Mouse (Mus musculus) liver, adult 2 months (tissue): ENCODE results near the gene Eps8l2. TPM values are rescaled to one million over a fixed set of nuclear protein-coding genes. Genes with fewer than 3 reads are reported as not detected.

Experiments used
- DNase-seq: peaks from one replicate; pipeline ENCODE4 v3.0.0-alpha.2; 2011; ENCODE audit warnings: low read depth, low spot score; ENCODE audit errors: extremely low read depth
- H3K27ac ChIP-seq: fragments of 200-500 bp; replicated peaks from 2 replicates; pipeline ENCODE4 v1.5.1; 2012; ENCODE audit warnings: low read depth, mild to moderate bottlenecking, control low read depth, inconsistent platforms, low read length; ENCODE audit not compliant: insufficient read depth
- H3K27me3 ChIP-seq: fragments of 200-500 bp; 2 replicates; pipeline ENCODE4 v1.6.1; 2012; ENCODE audit warnings: mild to moderate bottlenecking, moderate library complexity, low read length, inconsistent platforms; ENCODE audit not compliant: control insufficient read depth, insufficient read depth
- H3K36me3 ChIP-seq: fragments of 200-500 bp; 2 replicates; pipeline ENCODE4 v1.6.1; 2012; ENCODE audit warnings: low read length, inconsistent platforms; ENCODE audit not compliant: control insufficient read depth, insufficient read depth
- H3K4me1 ChIP-seq: fragments of 200-500 bp; 2 replicates; pipeline ENCODE4 v1.6.1; 2011; ENCODE audit warnings: low read length; ENCODE audit not compliant: control insufficient read depth, insufficient read depth
- H3K4me3 ChIP-seq: fragments of 200-500 bp; 2 replicates; pipeline ENCODE4 v1.5.1; 2011; ENCODE audit warnings: low read depth, mild to moderate bottlenecking, control low read depth, low read length, moderate library complexity; ENCODE audit not compliant: insufficient read depth
- H3K79me2 ChIP-seq: fragments of 200-500 bp; 2 replicates; pipeline ENCODE4 v1.6.1; 2012; ENCODE audit warnings: inconsistent platforms, mild to moderate bottlenecking, low read length, moderate library complexity; ENCODE audit not compliant: control insufficient read depth, insufficient read depth
- H3K9ac ChIP-seq: fragments of 200-500 bp; 2 replicates; pipeline ENCODE4 v1.6.1; 2012; ENCODE audit warnings: low read depth, mild to moderate bottlenecking, control low read depth, inconsistent platforms, low read length
- CTCF ChIP-seq: fragments of 200-500 bp; IDR thresholded peaks from 2 replicates; pipeline ENCODE4 v1.5.1; 2011; ENCODE audit warnings: low read depth, low read length, control low read depth
- POLR2A ChIP-seq: fragments of 200-500 bp; IDR thresholded peaks from 2 replicates; pipeline ENCODE4 v1.6.1; 2011; ENCODE audit warnings: low read length, control low read depth; ENCODE audit not compliant: insufficient read depth; ENCODE audit errors: extremely low read depth
- WGBS: fragments of 180-500 bp; shearing (Covaris S2); methylation state at CpG from one replicate; pipeline ENCODE4 v1.1.7; 2018; 5-methylcytosine and 5-hydroxymethylcytosine counted together
- polyA plus RNA-seq: library from polyadenylated mRNA; depleted of rRNA; stranded (reverse); fragments of >200 nt; gene quantifications from 2 replicates; pipeline ENCODE4 v1.2.3, GENCODE M21; 2012; rRNA removed
- total RNA-seq: library from RNA; depleted of rRNA; stranded (reverse); fragments of >200 nt; gene quantifications from 2 replicates; pipeline ENCODE4 v1.2.3, GENCODE M21; 2014; rRNA removed

Gene Eps8l2
- total RNA-seq (17.4 and 38.5 TPM in 2 replicates), polyA plus RNA-seq (80.9 and 117 TPM in 2 replicates)

GRCm38 (mm10) chr7:141338576-141339131, at the start of gene Eps8l2:
Gene Eps8l2 (plus strand): TSS chr7:141338880.
- peak; percentile 70 for DNase-seq
- Histone ChIP-seq H3K9ac (peak within 1 kb of the TSS; percentile 77), H3K36me3 (peaks cover 4% of the 10 kb centered on the region; the same call in 1 of the 2 replicates), H3K79me2 (peaks cover 3% of the 10 kb centered on the region; the same call in 1 of the 2 replicates), H3K4me1 (peaks cover 29% of the 10 kb centered on the region), H3K27ac (peak within 1 kb of the TSS; percentile 96), H3K27me3 (no peaks in the 10 kb centered on the region), H3K4me3 (peak within 1 kb of the TSS; percentile 65)
- WGBS, result 12% methylated on average over 23 of the region's 23 CpGs
- peak; percentile 66 for TF ChIP-seq CTCF
- peak; percentile 71 for TF ChIP-seq POLR2A

GRCm38 (mm10) chr7:141291921-141292582, 46.6 kb upstream of the Eps8l2 start, which contains the start of gene Drd4:
Gene Drd4 (plus strand): TSS chr7:141292006.
- Histone ChIP-seq H3K4me1 (no peaks in the 10 kb centered on the region; the same call in 1 of the 2 replicates), H3K4me3 (no peak within 1 kb of the TSS; the same call in 1 of the 2 replicates), H3K9ac (no peak within 1 kb of the TSS), H3K27me3 (peaks cover 19% of the 10 kb centered on the region), H3K79me2 (no peaks in the 10 kb centered on the region), H3K27ac (no peak within 1 kb of the TSS), H3K36me3 (no peaks in the 10 kb centered on the region)
- 9% methylated on average over 46 of the region's 46 CpGs for WGBS
- no peak for TF ChIP-seq CTCF
- no peak for TF ChIP-seq POLR2A
- no peak for DNase-seq

- no peak for TF ChIP-seq POLR2A
- no peak for TF ChIP-seq CTCF
- no peak for DNase-seq
- WGBS, result 65% methylated on average over 15 of the region's 15 CpGs
- Histone ChIP-seq H3K36me3 (no peaks in the 10 kb centered on the region), H3K27me3 (peaks cover 19% of the 10 kb centered on the region), H3K79me2 (no peaks in the 10 kb centered on the region), H3K4me1 (no peaks in the 10 kb centered on the region; the same call in 1 of the 2 replicates), H3K4me3 (no peak overlapping the region), H3K9ac (no peak overlapping the region), H3K27ac (no peak overlapping the region)
Measured at GRCm38 (mm10) chr7:141292583-141293388, 45.9 kb upstream of the Eps8l2 start.

GRCm38 (mm10) chr7:141293852-141294471, 44.7 kb upstream of the Eps8l2 start:
- H3K36me3 ChIP-seq, result no peaks in the 10 kb centered on the region
- DNase-seq, result peak; percentile 34
- peak overlapping the region; percentile 1; the same call in 1 of the 2 replicates for H3K4me3 ChIP-seq
- H3K27me3 ChIP-seq, result peaks cover 19% of the 10 kb centered on the region
- H3K27ac ChIP-seq, result no peak overlapping the region
- H3K4me1 ChIP-seq, result no peaks in the 10 kb centered on the region; the same call in 1 of the 2 replicates
- WGBS, result 2% methylated on average over 50 of the region's 53 CpGs
- H3K9ac ChIP-seq, result no peak overlapping the region
- H3K79me2 ChIP-seq, result no peaks in the 10 kb centered on the region
- peak; percentile 53 for TF ChIP-seq CTCF
- no peak for TF ChIP-seq POLR2A

GRCm38 (mm10) chr7:141294479-141294878, 44.2 kb upstream of the Eps8l2 start:
- TF ChIP-seq CTCF (no peak), POLR2A (no peak)
- Histone ChIP-seq H3K36me3 (no peaks in the 10 kb centered on the region), H3K79me2 (no peaks in the 10 kb centered on the region), H3K4me3 (no peak overlapping the region; the same call in 1 of the 2 replicates), H3K4me1 (no peaks in the 10 kb centered on the region; the same call in 1 of the 2 replicates), H3K27me3 (peaks cover 19% of the 10 kb centered on the region), H3K27ac (no peak overlapping the region), H3K9ac (no peak overlapping the region)
- 15% methylated on average over 20 of the region's 22 CpGs for WGBS
- DNase-seq, result no peak
